Mouse (Mus musculus): ENCODE measurements around the gene Snupn. TPM values are rescaled to one million over a fixed set of nuclear protein-coding genes. Genes with fewer than 3 reads are reported as not detected.
"Not testable (repeated sequence)": the region's sequence is repeated elsewhere in the genome, so short reads cannot be mapped to it uniquely, and the experiment has no call there.

The Snupn gene
- polyA plus RNA-seq (2014; fragmentation: Nextera tagmentation; extraction: Ambion mirVana), result 25.5 and 25.9 TPM in 2 replicates

DNA sequence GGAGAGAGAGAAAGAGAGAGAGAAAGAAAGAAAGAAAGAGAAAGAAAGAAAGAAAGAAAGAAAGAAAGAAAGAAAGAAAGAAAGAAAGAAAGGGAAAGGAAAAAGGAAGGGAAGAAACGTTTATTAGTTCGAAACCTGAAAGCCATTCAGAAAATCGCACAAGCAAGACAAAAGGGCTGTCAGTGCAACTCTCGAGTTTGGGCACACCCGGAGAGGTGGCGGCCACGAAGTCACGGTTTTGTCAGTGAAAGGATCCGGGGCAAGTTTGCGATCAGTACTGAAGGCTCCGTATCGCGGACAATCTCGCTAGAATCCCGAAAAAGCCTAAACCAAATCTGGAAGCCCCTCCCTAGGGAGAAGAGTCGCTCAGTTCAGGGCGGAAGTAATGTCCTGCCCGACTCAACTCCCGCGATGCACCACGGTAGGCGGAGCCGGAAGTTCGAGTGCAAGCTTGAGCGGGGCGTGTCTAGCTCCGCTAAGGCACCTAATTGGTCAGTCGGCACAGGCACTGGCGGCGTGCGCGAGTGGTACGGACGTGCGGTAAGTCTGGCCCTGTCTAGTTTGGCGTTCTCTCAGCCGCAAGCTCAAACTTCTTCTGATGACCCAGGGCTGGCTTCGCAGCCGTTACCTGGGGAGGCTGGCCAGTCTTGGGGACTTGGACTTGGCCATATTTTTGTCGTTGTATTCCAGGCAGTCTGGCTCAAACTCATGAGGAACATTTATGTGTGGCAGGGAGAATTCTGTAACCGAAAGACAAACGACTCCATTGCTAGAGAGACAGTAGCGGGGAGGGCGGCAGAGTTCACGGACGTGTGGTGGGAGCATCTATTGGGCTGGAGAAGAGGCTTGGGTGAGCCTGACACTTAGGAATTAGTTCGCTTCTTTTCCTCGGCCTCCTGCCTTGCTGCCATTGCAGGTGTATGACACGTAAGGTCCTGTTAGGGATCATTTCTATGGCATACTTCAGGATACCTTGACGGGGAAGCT, at the start of gene Snupn:
TSS of gene Snupn (plus strand) at position 465 of the 987 bp plus-strand sequence.
- under 1% methylated on average over 50 of the region's 50 CpGs for WGBS
- Histone ChIP-seq H3K9ac (replicated peaks; ENCODE audit: low read depth, low read length) (peak within 1 kb of the TSS; percentile 69), H3K36me3 (ENCODE audit: control insufficient read depth, insufficient read depth, low read length) (no peaks in the 10 kb centered on the region), H3K9me3 (ENCODE audit: control insufficient read depth, low read length) (no peaks in the 10 kb centered on the region), H3K27ac (ENCODE audit: low read depth, low read length) (peak within 1 kb of the TSS; percentile 78), H3K4me1 (ENCODE audit: control insufficient read depth, insufficient read depth, low read length) (peaks cover 3% of the 10 kb centered on the region; the same call in 1 of the 2 replicates), H3K4me3 (ENCODE audit: low read depth, low read length) (peak within 1 kb of the TSS; percentile 50), H3K27me3 (ENCODE audit: control insufficient read depth, insufficient read depth, low read length) (no peaks in the 10 kb centered on the region), H3K4me2 (ENCODE audit: low read depth, low read length) (peak within 1 kb of the TSS; percentile 80)
- peak; percentile 100 for ATAC-seq (ENCODE audit: low read depth)

DNA sequence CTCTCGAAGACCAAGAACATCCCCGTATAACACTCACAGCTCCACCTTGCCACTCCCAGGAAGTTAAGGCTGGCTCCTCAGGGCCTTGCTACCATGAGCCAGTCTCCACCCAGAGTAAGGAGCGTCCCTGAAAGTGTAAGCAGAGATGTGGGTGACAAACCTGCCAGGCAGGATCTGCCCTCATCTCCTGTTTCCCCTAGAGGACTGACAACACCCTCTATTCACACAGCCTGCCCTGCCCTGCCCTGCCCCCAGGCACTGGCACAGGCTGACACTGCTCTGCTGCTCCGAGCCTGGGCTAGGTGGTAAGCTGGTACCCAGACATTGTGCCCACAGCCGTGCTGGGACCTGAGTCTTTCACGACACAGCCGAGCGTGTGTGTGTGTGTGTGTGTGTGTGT, 49.5 kb upstream of the Snupn start:
- Histone ChIP-seq H3K9ac (replicated peaks; ENCODE audit: low read depth, low read length) (no peak overlapping the region), H3K36me3 (ENCODE audit: control insufficient read depth, insufficient read depth, low read length) (no peaks in the 10 kb centered on the region)
- ATAC-seq (ENCODE audit: low read depth), result no peak

DNA sequence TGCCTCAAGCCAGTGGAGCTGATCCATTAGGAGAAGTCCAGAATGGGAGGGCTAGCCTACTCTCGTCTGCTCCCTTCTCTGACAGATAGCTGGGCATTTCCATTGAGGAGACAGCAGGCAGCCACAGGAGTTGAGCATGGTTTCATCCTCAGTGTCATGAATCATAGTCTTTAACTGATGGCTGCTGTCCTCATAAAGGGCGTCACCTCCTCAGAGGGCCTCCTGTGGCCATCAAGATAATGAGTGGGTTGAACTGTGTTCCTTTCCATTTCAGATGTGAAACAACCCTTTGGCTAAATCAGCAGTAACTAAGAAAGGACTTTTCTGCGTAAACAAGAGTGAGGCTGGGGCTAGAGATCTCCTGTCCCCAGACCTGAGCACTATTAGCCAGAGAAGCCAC, 47.0 kb upstream of the Snupn start:
- WGBS, result 87% methylated on average over 3 of the region's 3 CpGs
- Histone ChIP-seq H3K4me2 (ENCODE audit: low read depth, low read length) (no peak overlapping the region), H3K9me3 (ENCODE audit: control insufficient read depth, low read length) (no peaks in the 10 kb centered on the region), H3K27me3 (ENCODE audit: control insufficient read depth, insufficient read depth, low read length) (no peaks in the 10 kb centered on the region), H3K9ac (replicated peaks; ENCODE audit: low read depth, low read length) (no peak overlapping the region), H3K4me3 (ENCODE audit: low read depth, low read length) (no peak overlapping the region), H3K4me1 (ENCODE audit: control insufficient read depth, insufficient read depth, low read length) (no peaks in the 10 kb centered on the region), H3K27ac (ENCODE audit: low read depth, low read length) (no peak overlapping the region), H3K36me3 (ENCODE audit: control insufficient read depth, insufficient read depth, low read length) (no peaks in the 10 kb centered on the region)
- ATAC-seq (ENCODE audit: low read depth), result no peak

More for the DNA sequence above, 49.5 kb upstream of the Snupn start:
- H3K4me2 ChIP-seq (ENCODE audit: low read depth, low read length), result no peak overlapping the region
- no peaks in the 10 kb centered on the region for H3K9me3 ChIP-seq (ENCODE audit: control insufficient read depth, low read length)
- H3K4me3 ChIP-seq (ENCODE audit: low read depth, low read length), result no peak overlapping the region
- no peaks in the 10 kb centered on the region for H3K27me3 ChIP-seq (ENCODE audit: control insufficient read depth, insufficient read depth, low read length)
- no peak overlapping the region for H3K27ac ChIP-seq (ENCODE audit: low read depth, low read length)
- H3K4me1 ChIP-seq (ENCODE audit: control insufficient read depth, insufficient read depth, low read length), result no peaks in the 10 kb centered on the region
- 71% methylated on average over 8 of the region's 8 CpGs for WGBS

DNA sequence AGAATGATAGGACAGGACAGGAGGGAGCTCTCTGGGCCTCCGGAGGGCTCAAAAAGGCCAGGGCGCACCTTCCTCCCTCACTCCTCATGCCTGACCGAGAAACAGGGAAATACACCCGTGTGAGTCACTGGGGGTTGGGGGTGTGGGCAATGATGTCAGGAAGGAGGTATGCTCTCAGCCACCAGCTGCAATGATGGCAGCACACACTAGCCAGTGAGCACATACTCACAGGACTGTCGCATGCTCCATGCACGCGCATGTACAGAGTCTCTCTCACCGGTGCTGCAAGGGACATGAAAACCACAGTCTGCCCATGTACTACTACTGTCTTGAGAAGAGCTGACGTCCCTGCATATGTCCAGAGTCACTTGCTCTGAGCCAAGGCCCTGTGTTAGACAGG, 43.1 kb upstream of the Snupn start:
- H3K27me3 ChIP-seq (ENCODE audit: control insufficient read depth, insufficient read depth, low read length), result no peaks in the 10 kb centered on the region
- H3K4me1 ChIP-seq (ENCODE audit: control insufficient read depth, insufficient read depth, low read length), result no peaks in the 10 kb centered on the region
- no peak for ATAC-seq (ENCODE audit: low read depth)
- no peak overlapping the region for H3K4me2 ChIP-seq (ENCODE audit: low read depth, low read length)
- no peak overlapping the region for H3K4me3 ChIP-seq (ENCODE audit: low read depth, low read length)
- no peaks in the 10 kb centered on the region for H3K36me3 ChIP-seq (ENCODE audit: control insufficient read depth, insufficient read depth, low read length)
- no peak overlapping the region for H3K27ac ChIP-seq (ENCODE audit: low read depth, low read length)
- WGBS, result 91% methylated on average over 9 of the region's 9 CpGs
- no peak overlapping the region for H3K9ac ChIP-seq (replicated peaks; ENCODE audit: low read depth, low read length)
- no peaks in the 10 kb centered on the region for H3K9me3 ChIP-seq (ENCODE audit: control insufficient read depth, low read length)

DNA sequence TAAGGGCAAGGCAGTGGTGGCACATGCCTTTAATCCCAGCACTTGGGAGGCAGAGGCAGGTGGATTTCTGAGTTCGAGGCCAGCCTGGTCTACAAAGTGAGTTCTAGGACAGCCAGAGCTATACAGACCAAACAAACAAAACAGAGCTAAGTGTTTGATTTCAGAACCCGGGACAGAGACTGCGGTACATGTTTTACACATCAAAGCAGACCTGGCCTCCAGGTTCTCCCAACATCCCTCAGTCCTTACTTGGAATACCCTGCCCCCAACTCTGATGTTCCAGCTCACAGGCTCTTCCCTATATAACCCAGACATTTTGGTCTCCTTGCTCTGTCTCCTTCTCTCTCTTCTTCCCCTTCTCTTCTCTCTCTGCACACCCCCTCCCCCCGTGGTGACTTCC, 40.7 kb upstream of the Snupn start:
- not testable (repeated sequence) for H3K9me3 ChIP-seq (ENCODE audit: control insufficient read depth, low read length); H3K4me3 ChIP-seq (ENCODE audit: low read depth, low read length); H3K4me2 ChIP-seq (ENCODE audit: low read depth, low read length); H3K27ac ChIP-seq (ENCODE audit: low read depth, low read length); H3K36me3 ChIP-seq (ENCODE audit: control insufficient read depth, insufficient read depth, low read length); H3K9ac ChIP-seq (replicated peaks; ENCODE audit: low read depth, low read length); ATAC-seq (ENCODE audit: low read depth); H3K27me3 ChIP-seq (ENCODE audit: control insufficient read depth, insufficient read depth, low read length); H3K4me1 ChIP-seq (ENCODE audit: control insufficient read depth, insufficient read depth, low read length)
- WGBS, result 45% methylated on average over 4 of the region's 4 CpGs

DNA sequence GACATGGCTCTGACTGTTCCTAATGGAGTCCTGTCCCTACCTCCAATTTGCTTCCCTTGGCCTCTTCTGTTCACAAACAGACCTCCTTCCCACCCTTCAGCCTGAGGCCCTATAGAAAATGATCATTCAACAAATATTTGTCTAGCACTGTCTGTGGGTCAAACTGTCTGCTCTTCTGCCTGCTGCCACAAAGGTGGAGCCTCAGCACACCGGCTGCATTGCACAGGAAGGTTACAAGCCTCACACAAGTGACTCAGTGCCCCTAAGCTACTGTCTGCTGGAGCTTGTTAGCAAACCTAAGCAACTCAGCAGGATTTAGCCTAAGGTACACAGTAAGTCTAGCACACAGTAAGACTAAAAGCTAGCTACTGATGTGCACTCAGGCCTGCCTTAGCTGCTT, 39.7 kb upstream of the Snupn start:
- no peak overlapping the region for H3K4me3 ChIP-seq (ENCODE audit: low read depth, low read length)
- WGBS, result 75% methylated on average over 1 of the region's 1 CpGs
- no peaks in the 10 kb centered on the region for H3K4me1 ChIP-seq (ENCODE audit: control insufficient read depth, insufficient read depth, low read length)
- H3K9ac ChIP-seq (replicated peaks; ENCODE audit: low read depth, low read length), result no peak overlapping the region
- H3K36me3 ChIP-seq (ENCODE audit: control insufficient read depth, insufficient read depth, low read length), result no peaks in the 10 kb centered on the region
- H3K4me2 ChIP-seq (ENCODE audit: low read depth, low read length), result no peak overlapping the region
- no peaks in the 10 kb centered on the region for H3K27me3 ChIP-seq (ENCODE audit: control insufficient read depth, insufficient read depth, low read length)
- no peak for ATAC-seq (ENCODE audit: low read depth)
- no peak overlapping the region for H3K27ac ChIP-seq (ENCODE audit: low read depth, low read length)
- H3K9me3 ChIP-seq (ENCODE audit: control insufficient read depth, low read length), result no peaks in the 10 kb centered on the region

DNA sequence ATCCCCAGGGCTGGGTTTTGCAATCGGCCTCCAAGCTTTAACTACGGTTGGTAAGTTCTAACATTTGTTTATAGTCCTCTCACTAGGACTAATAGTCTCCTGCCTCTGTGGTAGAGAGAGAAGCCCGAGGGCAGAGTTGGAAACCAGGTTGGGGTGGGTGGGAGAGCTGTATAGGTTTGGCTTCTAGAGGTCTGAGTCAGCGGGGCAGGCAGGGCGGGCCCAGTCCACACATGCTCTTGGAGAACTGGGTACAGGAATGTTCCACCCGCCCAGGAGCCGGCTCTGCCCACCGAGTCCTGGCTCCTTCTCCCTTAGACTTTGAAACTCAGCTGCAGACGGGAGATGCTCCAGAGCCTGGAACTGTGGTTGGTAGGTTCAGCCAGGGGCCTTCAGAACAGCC, 36.7 kb upstream of the Snupn start:
- H3K27me3 ChIP-seq (ENCODE audit: control insufficient read depth, insufficient read depth, low read length), result no peaks in the 10 kb centered on the region
- H3K9me3 ChIP-seq (ENCODE audit: control insufficient read depth, low read length), result no peaks in the 10 kb centered on the region

DNA sequence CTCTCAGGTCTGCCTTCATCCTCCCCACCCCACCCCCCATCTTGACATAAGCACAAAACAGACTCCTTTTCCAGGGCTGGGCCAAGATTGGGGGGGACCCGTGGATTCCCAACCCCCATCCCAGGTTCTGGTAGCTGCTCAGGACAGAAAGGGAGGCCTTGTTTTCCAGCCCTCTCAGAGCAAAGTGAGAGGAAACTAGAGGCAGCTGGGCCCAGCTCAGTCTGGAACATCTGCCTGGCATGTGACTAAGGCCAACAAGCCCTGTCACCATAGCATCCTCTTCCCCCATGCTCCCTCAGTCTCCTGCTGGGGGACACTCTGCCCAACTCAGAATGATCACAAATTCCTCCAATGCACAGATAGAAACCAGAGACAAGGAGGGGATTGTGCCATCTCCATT, 35.6 kb upstream of the Snupn start:
- Histone ChIP-seq H3K27ac (ENCODE audit: low read depth, low read length) (no peak overlapping the region), H3K4me2 (ENCODE audit: low read depth, low read length) (no peak overlapping the region), H3K36me3 (ENCODE audit: control insufficient read depth, insufficient read depth, low read length) (no peaks in the 10 kb centered on the region), H3K9ac (replicated peaks; ENCODE audit: low read depth, low read length) (no peak overlapping the region), H3K9me3 (ENCODE audit: control insufficient read depth, low read length) (no peaks in the 10 kb centered on the region), H3K27me3 (ENCODE audit: control insufficient read depth, insufficient read depth, low read length) (no peaks in the 10 kb centered on the region), H3K4me1 (ENCODE audit: control insufficient read depth, insufficient read depth, low read length) (no peaks in the 10 kb centered on the region), H3K4me3 (ENCODE audit: low read depth, low read length) (no peak overlapping the region)
- WGBS, result 77% methylated on average over 1 of the region's 1 CpGs
- no peak for ATAC-seq (ENCODE audit: low read depth)

More for the DNA sequence above, 36.7 kb upstream of the Snupn start:
- no peaks in the 10 kb centered on the region for H3K36me3 ChIP-seq (ENCODE audit: control insufficient read depth, insufficient read depth, low read length)
- no peak overlapping the region for H3K4me3 ChIP-seq (ENCODE audit: low read depth, low read length)
- no peak overlapping the region for H3K4me2 ChIP-seq (ENCODE audit: low read depth, low read length)
- no peaks in the 10 kb centered on the region for H3K4me1 ChIP-seq (ENCODE audit: control insufficient read depth, insufficient read depth, low read length)
- no peak for ATAC-seq (ENCODE audit: low read depth)
- H3K27ac ChIP-seq (ENCODE audit: low read depth, low read length), result no peak overlapping the region
- WGBS, result 94% methylated on average over 9 of the region's 9 CpGs
- no peak overlapping the region for H3K9ac ChIP-seq (replicated peaks; ENCODE audit: low read depth, low read length)

DNA sequence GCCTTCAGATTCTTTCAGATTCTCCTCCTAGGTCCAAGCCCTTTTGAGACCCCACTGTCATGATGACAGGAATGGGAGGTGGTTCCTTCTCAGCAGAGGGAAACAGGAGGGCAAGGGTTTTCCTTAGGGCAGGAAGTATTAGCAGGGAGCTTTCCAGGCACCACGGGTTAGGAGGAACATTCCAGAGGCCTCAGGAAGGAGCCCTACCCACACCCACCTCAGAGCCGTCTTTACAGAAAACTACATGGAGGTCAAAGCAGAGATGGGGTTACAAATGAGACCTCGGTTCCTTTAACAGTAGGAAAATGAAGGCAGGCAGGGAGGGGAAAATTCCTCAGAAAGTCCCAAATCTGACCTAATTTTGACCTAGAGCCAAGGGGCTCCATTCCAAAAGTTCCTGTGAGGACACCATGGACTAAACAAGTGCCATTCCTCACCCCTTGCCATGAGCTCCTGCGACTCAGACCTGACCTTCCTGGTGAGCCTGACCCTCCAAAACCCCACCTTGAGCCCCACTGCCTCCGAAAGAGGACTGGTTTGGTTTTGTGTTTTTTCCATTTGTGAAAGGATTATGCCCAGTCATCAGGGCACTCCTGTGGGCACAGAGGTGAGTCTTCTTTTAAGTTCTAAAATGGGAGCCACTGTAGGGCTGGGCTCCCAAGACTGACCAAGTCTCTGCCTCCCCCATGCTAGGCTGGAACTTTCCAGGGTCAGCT, 34.8 kb upstream of the Snupn start:
- Histone ChIP-seq H3K4me3 (ENCODE audit: low read depth, low read length) (no peak overlapping the region), H3K4me1 (ENCODE audit: control insufficient read depth, insufficient read depth, low read length) (no peaks in the 10 kb centered on the region), H3K9me3 (ENCODE audit: control insufficient read depth, low read length) (no peaks in the 10 kb centered on the region), H3K9ac (replicated peaks; ENCODE audit: low read depth, low read length) (no peak overlapping the region), H3K27me3 (ENCODE audit: control insufficient read depth, insufficient read depth, low read length) (no peaks in the 10 kb centered on the region), H3K36me3 (ENCODE audit: control insufficient read depth, insufficient read depth, low read length) (no peaks in the 10 kb centered on the region), H3K27ac (ENCODE audit: low read depth, low read length) (no peak overlapping the region), H3K4me2 (ENCODE audit: low read depth, low read length) (no peak overlapping the region)
- 82% methylated on average over 5 of the region's 5 CpGs for WGBS
- ATAC-seq (ENCODE audit: low read depth), result no peak
